Mouse (Mus musculus) ES-E14 (cell line): Measurements from ENCODE around the gene Srgap1. TPM values are rescaled to one million over a fixed set of nuclear protein-coding genes. Genes with fewer than 3 reads are reported as not detected.

Source experiments
- DNase-seq: peaks from one replicate; pipeline ENCODE4 v3.0.0-alpha.2; 2013; ENCODE audit warnings: low read depth, low spot score
- H3K27ac ChIP-seq: 2 replicates; pipeline ENCODE4 v1.5.1; 2012; ENCODE audit warnings: low read depth, mild to moderate bottlenecking, low read length, moderate library complexity, mixed read lengths; ENCODE audit not compliant: poor library complexity, insufficient read depth, severe bottlenecking
- H3K36me3 ChIP-seq: 2 replicates; pipeline ENCODE4 v1.6.1; 2012; ENCODE audit warnings: mild to moderate bottlenecking, low read length, moderate library complexity, mixed read lengths; ENCODE audit not compliant: control insufficient read depth, poor library complexity, insufficient read depth, severe bottlenecking
- H3K4me1 ChIP-seq, 2 experiments: fragments of 150-350 bp in 1 of 2; sonication (generic) in 1 of 2; 2 replicates each; pipeline ENCODE4 v1.6.1; 2012; ENCODE audit warnings: low read length in 2 of 2, mild to moderate bottlenecking in 1 of 2, mixed read lengths in 1 of 2; ENCODE audit not compliant: control insufficient read depth in 2 of 2, insufficient read depth in 2 of 2, poor library complexity in 1 of 2
- H3K4me3 ChIP-seq, 2 experiments: fragments of 150-350 bp in 1 of 2; sonication (generic) in 1 of 2; 2 replicates each; pipeline ENCODE4 v1.5.1; 2012; ENCODE audit warnings: low read length in 2 of 2, low read depth in 1 of 2, mild to moderate bottlenecking in 1 of 2, mixed read lengths in 1 of 2; ENCODE audit not compliant: insufficient read depth in 1 of 2, poor library complexity in 1 of 2, severe bottlenecking in 1 of 2
- H3K9ac ChIP-seq: 2 replicates; pipeline ENCODE4 v1.6.1; 2012; ENCODE audit warnings: low read depth, mild to moderate bottlenecking, low read length, mixed read lengths; ENCODE audit not compliant: poor library complexity, insufficient read depth, severe bottlenecking
- H3K9me3 ChIP-seq: fragments of 150-350 bp; sonication (generic); 2 replicates; pipeline ENCODE4 v1.6.1; 2012; ENCODE audit warnings: low read depth, mild to moderate bottlenecking, low read length; ENCODE audit not compliant: control insufficient read depth, insufficient read depth
- CHD2 ChIP-seq: IDR thresholded peaks from 2 replicates; pipeline ENCODE4 v1.6.1; 2014; ENCODE audit warnings: mild to moderate bottlenecking, low read depth, low read length, inconsistent platforms
- HCFC1 ChIP-seq: IDR thresholded peaks from 2 replicates; pipeline ENCODE4 v1.6.1; 2012; ENCODE audit warnings: low read length, inconsistent platforms, borderline replicate concordance; ENCODE audit not compliant: insufficient read depth
- MAFK ChIP-seq: IDR thresholded peaks from 2 replicates; pipeline ENCODE4 v1.6.1; 2014; ENCODE audit warnings: mild to moderate bottlenecking, low read depth, low read length, inconsistent platforms; ENCODE audit not compliant: insufficient read depth
- ZC3H11A ChIP-seq: IDR thresholded peaks from 2 replicates; pipeline ENCODE4 v1.6.1; 2012; ENCODE audit warnings: low read depth, mild to moderate bottlenecking, inconsistent platforms, low read length, borderline replicate concordance
- ZNF384 ChIP-seq: IDR thresholded peaks from 2 replicates; pipeline ENCODE4 v1.6.1; 2012; ENCODE audit warnings: low read depth, low read length, inconsistent platforms
- in situ Hi-C, 2 experiments: fragments of 600-800 bp; cut with MboI; formaldehyde crosslinking; loops; one replicate each; pipeline ENCODE4 v1.15.1; 2025; ENCODE audit warnings: low sequenced_read_pairs in 2 of 2, inconsistent platforms in 1 of 2; ENCODE audit not compliant: unreplicated experiment in 2 of 2
- total RNA-seq: library from RNA; depleted of rRNA; stranded (reverse); fragments of 300-350 nt; gene quantifications from 2 replicates; pipeline ENCODE4 v1.2.3, GENCODE M21; 2012

The Srgap1 gene
- total RNA-seq, 1 experiment: 0.94 TPM

DNA sequence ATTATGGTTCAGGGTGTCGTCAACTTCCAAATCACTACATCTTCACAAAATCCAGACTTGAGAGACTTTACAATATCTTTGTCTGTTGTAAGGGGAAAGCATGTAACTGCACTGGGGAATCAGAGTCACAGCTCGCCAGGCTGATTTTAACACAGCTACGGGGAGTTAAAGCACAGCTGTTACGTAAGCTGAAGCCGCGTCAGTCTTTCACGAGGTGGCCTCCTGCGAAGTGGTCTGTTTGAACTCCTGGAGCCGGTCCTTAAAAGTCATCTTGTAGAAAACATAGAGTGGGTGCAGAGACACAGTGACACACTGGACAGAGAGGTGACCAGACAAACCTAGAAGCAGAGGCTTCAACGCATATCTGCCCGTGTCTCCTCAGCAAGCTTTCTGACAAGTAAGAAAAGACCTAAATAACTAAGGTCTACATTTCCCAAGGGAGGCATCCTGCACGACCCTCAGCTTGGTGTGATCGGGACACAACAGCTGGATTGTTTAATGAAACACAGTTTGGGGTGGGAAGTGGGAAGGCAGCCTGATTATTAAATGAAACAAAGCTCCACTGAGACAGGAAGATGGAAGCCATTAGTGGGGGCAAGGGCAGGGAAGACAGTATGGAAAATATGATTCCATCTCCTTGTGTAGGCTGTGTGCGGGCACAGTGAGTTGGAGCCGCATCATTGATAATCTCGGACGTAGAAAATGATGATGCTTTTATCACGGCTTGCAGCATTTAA is 181.4 kb downstream of the Srgap1 start:
- Histone ChIP-seq H3K9ac (no peak overlapping the region), H3K36me3 (no peaks in the 10 kb centered on the region), H3K27ac (no peak overlapping the region), H3K4me1 (no peaks in the 10 kb centered on the region), H3K9me3 (no peaks in the 10 kb centered on the region), H3K4me3 (no peak overlapping the region)
- in situ Hi-C loops: no loop called here
- TF ChIP-seq MAFK (no peak), ZNF384 (no peak)
- no peak for DNase-seq

DNA sequence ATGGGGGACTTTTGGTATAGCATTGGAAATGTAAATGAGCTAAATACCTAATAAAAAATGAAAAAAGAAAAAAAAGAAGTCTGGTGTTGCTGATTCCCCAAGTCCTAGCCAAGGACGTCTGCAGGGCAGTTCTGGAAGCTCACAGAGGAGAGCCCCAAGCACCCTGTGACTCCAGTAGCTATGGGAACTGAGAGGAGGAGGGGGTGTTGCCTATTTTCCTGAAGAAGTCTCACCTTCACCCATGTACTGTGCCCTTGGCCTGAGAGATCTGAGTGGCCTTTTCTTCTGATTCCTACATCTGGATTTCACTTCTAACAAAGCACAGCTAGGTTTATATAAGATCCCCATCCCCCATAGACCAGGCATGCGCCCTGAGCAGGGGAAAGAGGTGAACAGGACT is 186.2 kb downstream of the Srgap1 start:
- Histone ChIP-seq H3K27ac (no peak overlapping the region), H3K9me3 (no peaks in the 10 kb centered on the region), H3K36me3 (no peaks in the 10 kb centered on the region), H3K4me3 (no peak overlapping the region), H3K4me1 (no peaks in the 10 kb centered on the region), H3K9ac (no peak overlapping the region)
- DNase-seq: no peak
- in situ Hi-C loops: no loop called here
- TF ChIP-seq HCFC1 (no peak), ZC3H11A (no peak), MAFK (no peak), ZNF384 (no peak), CHD2 (no peak)

DNA sequence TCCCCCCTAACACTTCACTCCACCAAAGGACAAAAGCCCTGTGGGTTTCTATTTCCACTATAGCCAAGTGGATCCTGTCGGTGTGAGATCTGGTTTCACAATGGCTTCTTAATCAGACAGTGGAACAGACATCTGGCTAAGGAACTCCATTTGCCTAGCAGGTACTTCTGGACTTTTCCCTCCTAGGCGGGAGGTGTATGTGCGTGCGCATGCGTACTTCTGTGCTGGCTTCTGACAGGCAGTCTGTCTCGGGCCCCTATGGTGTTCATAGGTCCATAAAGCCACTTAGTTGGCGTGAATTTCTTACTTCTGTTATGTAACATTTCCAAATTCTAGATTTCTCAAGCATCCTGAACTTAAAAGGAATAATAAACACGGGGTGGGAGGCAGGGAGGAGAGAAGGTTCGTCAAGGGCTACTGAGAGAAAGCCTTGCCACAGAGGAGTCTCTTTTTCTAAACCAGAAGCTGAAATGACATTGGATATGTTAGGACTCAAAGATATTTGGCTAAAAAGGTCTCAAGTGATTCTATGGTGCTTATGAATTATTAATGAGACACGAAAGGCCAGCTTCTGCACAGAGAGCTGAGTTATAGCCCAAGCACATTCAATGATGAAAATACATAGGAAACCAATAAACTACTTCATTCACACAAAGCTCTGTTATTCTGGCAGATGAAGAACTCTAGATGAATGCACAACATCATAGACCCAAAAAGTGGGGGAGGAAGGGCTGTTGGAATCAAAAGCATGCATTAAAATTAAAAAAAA is 187.1 kb downstream of the Srgap1 start:
- no peak overlapping the region for H3K27ac ChIP-seq
- H3K9ac ChIP-seq: no peak overlapping the region
- DNase-seq: no peak
- no peaks in the 10 kb centered on the region for H3K4me1 ChIP-seq
- H3K4me3 ChIP-seq: no peak overlapping the region
- TF ChIP-seq MAFK: no peak
- no peaks in the 10 kb centered on the region for H3K9me3 ChIP-seq
- H3K36me3 ChIP-seq: no peaks in the 10 kb centered on the region
- in situ Hi-C loops: no loop called here

DNA sequence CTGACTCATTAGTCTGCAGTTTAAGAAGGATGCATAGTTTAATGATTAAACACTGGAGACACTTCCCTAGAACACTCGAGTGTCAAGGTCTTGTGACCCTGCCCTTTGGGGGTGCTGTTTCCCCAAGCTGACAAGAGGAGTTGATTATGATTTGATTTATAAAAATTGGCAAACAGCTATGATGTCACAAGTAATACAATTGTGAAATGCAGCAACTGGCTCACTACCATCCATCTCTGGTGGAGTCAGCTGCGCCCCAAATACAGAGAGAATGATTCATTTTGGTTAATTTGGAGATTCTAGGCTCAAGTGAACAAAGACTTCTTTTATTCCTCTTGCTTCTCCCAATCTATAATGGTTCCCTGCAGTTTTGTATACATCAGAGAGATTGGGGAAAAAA is 188.2 kb downstream of the Srgap1 start:
- TF ChIP-seq ZNF384 (no peak), HCFC1 (no peak), ZC3H11A (no peak), MAFK (no peak), CHD2 (no peak)
- DNase-seq: no peak
- H3K9me3 ChIP-seq: no peaks in the 10 kb centered on the region
- H3K4me1 ChIP-seq: no peaks in the 10 kb centered on the region
- in situ Hi-C loops: no loop called here
- H3K4me3 ChIP-seq: no peak overlapping the region
- no peak overlapping the region for H3K27ac ChIP-seq
- H3K36me3 ChIP-seq: no peaks in the 10 kb centered on the region
- H3K9ac ChIP-seq: no peak overlapping the region

DNA sequence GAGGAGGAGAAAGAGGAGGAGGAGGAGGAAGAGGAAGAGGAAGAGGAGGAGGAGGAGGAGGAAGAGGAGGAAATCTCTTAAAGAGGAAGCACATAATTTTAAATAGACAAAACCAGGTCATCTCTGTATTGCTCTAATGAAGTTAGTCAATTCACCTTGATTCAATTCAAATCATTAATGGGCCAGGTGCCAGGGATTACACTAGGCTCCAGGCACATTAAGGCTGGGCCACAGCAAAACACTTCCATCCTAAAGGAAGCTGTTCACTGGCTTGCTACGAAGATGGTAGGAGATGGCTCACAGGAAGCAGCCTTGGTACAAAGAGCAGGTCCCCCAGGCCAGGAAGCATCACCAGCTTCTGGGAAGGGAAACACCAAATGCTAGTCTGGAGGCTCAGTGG is 189.0 kb downstream of the Srgap1 start:
- DNase-seq: no peak
- no peak overlapping the region for H3K9ac ChIP-seq
- TF ChIP-seq ZNF384: no peak
- no peak for TF ChIP-seq ZC3H11A
- TF ChIP-seq CHD2: no peak
- no peak for TF ChIP-seq MAFK
- no peak for TF ChIP-seq HCFC1
- no peaks in the 10 kb centered on the region for H3K9me3 ChIP-seq
- no peak overlapping the region for H3K27ac ChIP-seq
- H3K4me1 ChIP-seq: peaks cover 0 to 4% of the 10 kb centered on the region in 2 experiments; a peak in 1 of 4 replicates
- in situ Hi-C loops: no loop called here
- no peak overlapping the region for H3K4me3 ChIP-seq
- H3K36me3 ChIP-seq: no peaks in the 10 kb centered on the region
